Mouse (Mus musculus): ENCODE data around the gene Sat1. TPM values are rescaled to one million over a fixed set of nuclear protein-coding genes. Genes with fewer than 3 reads are reported as not detected.
"Not testable (repeated sequence)": the region's sequence is repeated elsewhere in the genome, so short reads cannot be mapped to it uniquely, and the experiment has no call there.

The Sat1 gene
- polyA plus RNA-seq, 1 experiment = 305 TPM

- TF ChIP-seq CEBPB (IDR thresholded peaks at IDR 0.05; ENCODE audit: insufficient read depth, poor library complexity, severe bottlenecking) (no peak), POLR2A (IDR thresholded peaks at IDR 0.05; ENCODE audit: insufficient read length, low read depth) (peak; percentile 58), POLR2AphosphoS2 (IDR thresholded peaks at IDR 0.05; ENCODE audit: insufficient read length, low read depth) (peak; percentile 74)
- H3K79me2 ChIP-seq (ENCODE audit: control insufficient read depth, insufficient read depth) = peaks cover 22% of the 10 kb centered on the region
- peaks cover 16% of the 10 kb centered on the region for H3K36me3 ChIP-seq (ENCODE audit: control insufficient read depth, insufficient read depth)
- peak overlapping the region; percentile 71 for H3ac ChIP-seq (ENCODE audit: control insufficient read depth, insufficient read length)
- no peaks in the 10 kb centered on the region for H3K27me3 ChIP-seq (ENCODE audit: control insufficient read depth, insufficient read depth, insufficient read length)
- peak overlapping the region; percentile 62 for H3K4me2 ChIP-seq (ENCODE audit: low read depth)
- peak overlapping the region; percentile 93 for H3K4me3 ChIP-seq
Measured at GRCm38 (mm10) chrX:155215501-155216248, 574 bp downstream of the Sat1 start.

GRCm38 (mm10) chrX:155214291-155215136, 1.7 kb downstream of the Sat1 start:
- peak overlapping the region; percentile 62 for H3K4me2 ChIP-seq (ENCODE audit: low read depth)
- peaks cover 22% of the 10 kb centered on the region for H3K79me2 ChIP-seq (ENCODE audit: control insufficient read depth, insufficient read depth)
- H3ac ChIP-seq (ENCODE audit: control insufficient read depth, insufficient read length) = no peak overlapping the region
- H3K4me3 ChIP-seq = peak overlapping the region; percentile 93
- TF ChIP-seq POLR2AphosphoS2 (IDR thresholded peaks at IDR 0.05; ENCODE audit: insufficient read length, low read depth) = no peak
- TF ChIP-seq USF1 (IDR thresholded peaks at IDR 0.05; ENCODE audit: low read depth) = no peak
- TF ChIP-seq TCF12 (IDR thresholded peaks at IDR 0.05; ENCODE audit: insufficient read depth, poor library complexity, severe bottlenecking) = no peak
- no peak for TF ChIP-seq E2F4 (IDR thresholded peaks at IDR 0.05; ENCODE audit: insufficient read depth)
- no peak for TF ChIP-seq SRF (IDR thresholded peaks at IDR 0.05; ENCODE audit: control insufficient read depth, insufficient read length, low read depth)
- no peak for TF ChIP-seq CEBPB (IDR thresholded peaks at IDR 0.05; ENCODE audit: insufficient read depth, poor library complexity, severe bottlenecking)
- no peak for TF ChIP-seq POLR2A (IDR thresholded peaks at IDR 0.05; ENCODE audit: insufficient read length, low read depth)
- no peak for TF ChIP-seq MYOD1 (IDR thresholded peaks at IDR 0.05; ENCODE audit: control insufficient read depth in 1 of 3, insufficient read length in 2 of 3, low read depth in 2 of 3)
- TF ChIP-seq MAX (IDR thresholded peaks at IDR 0.05; ENCODE audit: low read depth) = no peak
- TF ChIP-seq REST (IDR thresholded peaks at IDR 0.05; ENCODE audit: insufficient read depth, insufficient read length) = no peak
- TF ChIP-seq MYOG (IDR thresholded peaks at IDR 0.05; ENCODE audit: control insufficient read depth in 1 of 3, insufficient read depth in 1 of 3, insufficient read length in 2 of 3, low read depth in 2 of 3) = no peak
- TF ChIP-seq TCF3 (IDR thresholded peaks at IDR 0.05; ENCODE audit: insufficient read length, low read depth) = no peak
- H3K27me3 ChIP-seq (ENCODE audit: control insufficient read depth, insufficient read depth, insufficient read length) = no peaks in the 10 kb centered on the region
- peaks cover 16% of the 10 kb centered on the region for H3K36me3 ChIP-seq (ENCODE audit: control insufficient read depth, insufficient read depth)

DNA sequence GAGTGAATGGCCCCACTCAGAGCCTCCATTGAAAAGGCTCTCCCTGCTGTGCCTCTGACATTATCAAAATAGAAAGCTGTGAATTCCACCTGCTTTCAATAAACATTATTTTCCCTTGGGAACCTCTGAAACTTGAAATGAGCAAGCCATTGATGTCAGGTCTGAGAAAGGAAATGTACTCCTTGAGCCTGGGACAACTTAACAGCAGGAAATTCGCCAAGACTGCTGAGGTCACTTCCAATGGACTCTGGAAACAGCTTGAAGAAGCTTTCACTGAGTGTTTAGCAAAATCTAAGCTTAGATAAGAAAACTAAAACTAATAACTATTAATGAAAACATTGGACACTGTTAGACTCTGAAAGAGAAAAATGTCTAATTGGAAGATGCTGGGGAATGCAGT, 7.6 kb downstream of the Sat1 start:
- Histone ChIP-seq H3ac (ENCODE audit: control insufficient read depth, insufficient read length) (no peak overlapping the region), H3K4me3 (no peak overlapping the region), H3K79me2 (ENCODE audit: control insufficient read depth, insufficient read depth) (peaks cover 3% of the 10 kb centered on the region), H3K36me3 (ENCODE audit: control insufficient read depth, insufficient read depth) (peaks cover 3% of the 10 kb centered on the region), H3K27me3 (ENCODE audit: control insufficient read depth, insufficient read depth, insufficient read length) (no peaks in the 10 kb centered on the region), H3K4me2 (ENCODE audit: low read depth) (peak overlapping the region; percentile 2)
- TF ChIP-seq MAX (IDR thresholded peaks at IDR 0.05; ENCODE audit: low read depth) = no peak
- TF ChIP-seq SRF (IDR thresholded peaks at IDR 0.05; ENCODE audit: control insufficient read depth, insufficient read length, low read depth) = no peak
- TF ChIP-seq MYOG (IDR thresholded peaks at IDR 0.05; ENCODE audit: control insufficient read depth in 1 of 3, insufficient read depth in 1 of 3, insufficient read length in 2 of 3, low read depth in 2 of 3) = no peak
- TF ChIP-seq E2F4 (IDR thresholded peaks at IDR 0.05; ENCODE audit: insufficient read depth) = no peak
- no peak for TF ChIP-seq TCF12 (IDR thresholded peaks at IDR 0.05; ENCODE audit: insufficient read depth, poor library complexity, severe bottlenecking)
- no peak for TF ChIP-seq MYOD1 (IDR thresholded peaks at IDR 0.05; ENCODE audit: control insufficient read depth in 1 of 3, insufficient read length in 2 of 3, low read depth in 2 of 3)
- no peak for TF ChIP-seq POLR2A (IDR thresholded peaks at IDR 0.05; ENCODE audit: insufficient read length, low read depth)
- no peak for TF ChIP-seq POLR2AphosphoS2 (IDR thresholded peaks at IDR 0.05; ENCODE audit: insufficient read length, low read depth)
- TF ChIP-seq TCF3 (IDR thresholded peaks at IDR 0.05; ENCODE audit: insufficient read length, low read depth) = no peak
- TF ChIP-seq CEBPB (IDR thresholded peaks at IDR 0.05; ENCODE audit: insufficient read depth, poor library complexity, severe bottlenecking) = no peak
- no peak for TF ChIP-seq REST (IDR thresholded peaks at IDR 0.05; ENCODE audit: insufficient read depth, insufficient read length)
- TF ChIP-seq USF1 (IDR thresholded peaks at IDR 0.05; ENCODE audit: low read depth) = no peak

DNA sequence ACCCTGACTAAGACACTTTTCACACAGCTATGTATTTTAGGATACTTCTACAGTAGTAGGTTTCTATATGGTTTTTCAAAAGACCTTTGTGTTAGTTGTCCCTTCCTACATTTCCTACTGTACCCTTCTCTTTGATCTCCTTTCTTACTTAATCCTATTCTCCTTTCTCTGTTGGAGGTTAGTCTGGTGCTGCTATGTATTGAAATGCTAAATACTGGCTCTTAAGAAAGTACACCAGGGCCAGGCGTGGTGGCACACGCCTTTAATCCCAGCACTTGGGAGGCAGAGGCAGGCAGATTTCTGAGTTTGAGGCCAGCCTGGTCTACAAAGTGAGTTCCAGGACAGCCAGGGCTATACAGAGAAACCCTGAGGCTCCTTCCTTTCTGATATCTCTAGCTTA, 10.8 kb downstream of the Sat1 start:
- H3K79me2 ChIP-seq (ENCODE audit: control insufficient read depth, insufficient read depth); H3K27me3 ChIP-seq (ENCODE audit: control insufficient read depth, insufficient read depth, insufficient read length); H3K4me3 ChIP-seq; H3K4me2 ChIP-seq (ENCODE audit: low read depth); H3ac ChIP-seq (ENCODE audit: control insufficient read depth, insufficient read length); H3K36me3 ChIP-seq (ENCODE audit: control insufficient read depth, insufficient read depth): not testable (repeated sequence)
